Mouse (Mus musculus): ENCODE results near the gene Usp22.

Gene Usp22

DNA sequence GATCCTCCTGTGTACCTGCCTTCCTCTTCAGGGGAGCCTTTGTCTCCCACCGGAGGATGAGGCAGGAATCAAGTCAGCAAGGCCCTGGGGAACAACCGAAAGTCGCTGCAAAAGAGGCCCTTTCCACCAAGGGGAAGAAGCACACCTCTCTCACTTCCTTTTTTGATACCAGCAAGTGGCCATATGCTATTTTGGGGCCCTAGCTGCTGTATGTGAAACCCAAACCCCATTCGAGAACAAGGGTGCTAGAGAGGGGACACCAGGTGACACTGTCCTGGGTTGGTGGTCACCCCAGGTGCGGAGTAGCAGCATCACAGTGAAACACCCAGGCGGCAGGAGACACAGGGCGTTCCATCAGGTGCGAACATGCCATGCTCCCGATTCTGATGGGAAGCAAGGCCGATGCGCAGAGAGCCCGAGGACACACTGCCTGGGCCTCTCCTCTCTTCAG, 65.9 kb downstream of the Usp22 start:
- DNase-seq (ENCODE audit: low read depth), result no peak

GRCm38 (mm10) chr11:61104241-61104901, 70.5 kb downstream of the Usp22 start:
- peak; percentile 92 for DNase-seq (ENCODE audit: low read depth)

DNA sequence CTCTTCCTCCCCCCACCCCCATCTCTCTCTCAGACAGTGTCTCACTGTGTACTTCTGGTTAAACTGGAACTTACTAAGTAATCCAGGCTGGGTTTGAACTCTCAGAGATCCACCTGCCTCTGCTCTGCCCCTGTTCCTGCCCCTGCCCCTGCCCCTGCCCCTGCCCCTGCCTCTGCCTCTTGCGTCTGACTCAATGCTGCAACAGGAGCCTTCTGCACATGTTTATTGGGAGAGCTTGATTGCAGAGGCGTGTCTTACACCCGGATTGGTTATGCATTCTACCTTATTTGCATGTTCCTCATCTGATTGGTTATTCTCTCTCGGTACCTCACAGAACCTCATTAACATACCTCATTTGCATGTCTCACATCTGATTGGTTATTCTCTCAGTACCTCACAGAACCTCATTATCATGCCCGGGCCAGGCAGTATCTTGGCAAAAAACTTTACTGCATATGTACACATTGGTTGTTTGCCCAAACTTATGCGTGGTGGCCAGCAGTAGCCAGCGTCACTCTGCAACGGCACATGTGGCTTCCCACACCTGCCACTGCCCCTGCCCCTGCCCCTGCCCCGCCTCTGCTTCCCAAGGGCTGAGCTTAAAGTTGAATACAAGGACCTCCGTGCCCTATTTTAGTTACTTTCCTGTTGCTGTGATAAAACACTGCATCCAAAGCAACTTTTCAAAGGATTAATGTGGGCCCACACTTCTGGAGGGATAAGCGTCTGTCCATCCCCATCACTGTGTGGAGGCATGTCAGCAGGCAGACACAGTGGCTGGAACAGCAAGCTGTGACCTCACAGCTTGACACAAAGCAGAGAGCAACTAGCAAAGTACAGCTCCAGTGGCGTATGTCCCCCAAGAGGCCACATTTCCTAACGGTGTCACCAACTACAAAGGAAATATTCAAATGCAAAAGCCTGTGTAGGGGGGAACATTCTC, 72.2 kb downstream of the Usp22 start:
- DNase-seq (ENCODE audit: low read depth), result peak; percentile 86

Measured in 416B (cell line).